Mouse (Mus musculus): ENCODE measurements around the gene Spata25. TPM values are rescaled to one million over a fixed set of nuclear protein-coding genes. Genes with fewer than 3 reads are reported as not detected.
A peak's percentile ranks its signal among the peaks of the same experiment; 100 is the strongest.
"Not testable (repeated sequence)": the region's sequence is repeated elsewhere in the genome, so short reads cannot be mapped to it uniquely, and the experiment has no call there.

Gene Spata25
- polyA plus RNA-seq, 1 experiment from 2014 or later, result not detected

- ATAC-seq (ENCODE audit: insufficient number of reproducible peaks, low FRiP score, low TSS enrichment, low read depth), result peak; percentile 53; the same call in 1 of the 2 replicates
- Histone ChIP-seq H3K4me3 (no peak overlapping the region), H3K36me3 (no peaks in the 10 kb centered on the region), H3K9me3 (no peaks in the 10 kb centered on the region), H3K27me3 (peaks cover 22% of the 10 kb centered on the region), H3K4me2 (no peak overlapping the region), H3K4me1 (peaks cover 22% of the 10 kb centered on the region), H3K27ac (peak overlapping the region; percentile 8; the same call in 1 of the 2 replicates), H3K9ac (no peak overlapping the region)
- WGBS, result 28% methylated on average over 9 of the region's 9 CpGs
Measured at GRCm38 (mm10) chr2:164862179-164862861, 34.0 kb upstream of the Spata25 start.

- Histone ChIP-seq H3K27me3 (peaks cover 34% of the 10 kb centered on the region), H3K27ac (no peak overlapping the region), H3K9ac (no peak overlapping the region), H3K4me2 (no peak overlapping the region), H3K4me1 (peaks cover 35% of the 10 kb centered on the region), H3K36me3 (no peaks in the 10 kb centered on the region), H3K9me3 (no peaks in the 10 kb centered on the region), H3K4me3 (no peak overlapping the region)
- WGBS, result 64% methylated on average over 4 of the region's 4 CpGs
- no peak for ATAC-seq (ENCODE audit: insufficient number of reproducible peaks, low FRiP score, low TSS enrichment, low read depth)
Measured at GRCm38 (mm10) chr2:164861094-164861493, 32.8 kb upstream of the Spata25 start.

GRCm38 (mm10) chr2:164859640-164860432, 31.5 kb upstream of the Spata25 start:
- no peak overlapping the region for H3K9ac ChIP-seq
- H3K9me3 ChIP-seq, result no peaks in the 10 kb centered on the region
- no peak overlapping the region for H3K27ac ChIP-seq
- H3K36me3 ChIP-seq, result no peaks in the 10 kb centered on the region
- no peak overlapping the region for H3K4me2 ChIP-seq
- 55% methylated on average over 9 of the region's 9 CpGs for WGBS
- no peak for ATAC-seq (ENCODE audit: insufficient number of reproducible peaks, low FRiP score, low TSS enrichment, low read depth)
- H3K4me1 ChIP-seq, result peaks cover 35% of the 10 kb centered on the region
- peaks cover 45% of the 10 kb centered on the region for H3K27me3 ChIP-seq
- no peak overlapping the region for H3K4me3 ChIP-seq

- 34% methylated on average over 2 of the region's 2 CpGs for WGBS
- H3K4me2 ChIP-seq, result no peak overlapping the region
- H3K9ac ChIP-seq, result no peak overlapping the region
- H3K27ac ChIP-seq, result no peak overlapping the region
- peaks cover 35% of the 10 kb centered on the region for H3K4me1 ChIP-seq
- H3K36me3 ChIP-seq, result no peaks in the 10 kb centered on the region
- no peak for ATAC-seq (ENCODE audit: insufficient number of reproducible peaks, low FRiP score, low TSS enrichment, low read depth)
- no peaks in the 10 kb centered on the region for H3K9me3 ChIP-seq
- H3K4me3 ChIP-seq, result no peak overlapping the region
- peaks cover 50% of the 10 kb centered on the region for H3K27me3 ChIP-seq
Measured at GRCm38 (mm10) chr2:164859155-164859554, 30.8 kb upstream of the Spata25 start.

GRCm38 (mm10) chr2:164857842-164858553, 29.7 kb upstream of the Spata25 start:
- Histone ChIP-seq H3K4me3 (peak overlapping the region; percentile 52), H3K9ac (peak overlapping the region; percentile 37), H3K27me3 (peaks cover 53% of the 10 kb centered on the region), H3K27ac (peak overlapping the region; percentile 43; the same call in 1 of the 2 replicates), H3K36me3 (no peaks in the 10 kb centered on the region), H3K4me2 (peak overlapping the region; percentile 98), H3K9me3 (no peaks in the 10 kb centered on the region), H3K4me1 (peaks cover 35% of the 10 kb centered on the region)
- ATAC-seq (ENCODE audit: insufficient number of reproducible peaks, low FRiP score, low TSS enrichment, low read depth), result no peak
- 4% methylated on average over 19 of the region's 19 CpGs for WGBS

GRCm38 (mm10) chr2:164857101-164857821, 28.9 kb upstream of the Spata25 start, which contains the start of gene Pltp:
Gene Pltp, minus strand, starts transcription at chr2:164857711.
- Histone ChIP-seq H3K36me3 (no peaks in the 10 kb centered on the region), H3K9ac (peak within 1 kb of the TSS; percentile 37), H3K4me1 (peaks cover 31% of the 10 kb centered on the region), H3K27me3 (peaks cover 53% of the 10 kb centered on the region), H3K4me3 (peak within 1 kb of the TSS; percentile 52), H3K4me2 (peak within 1 kb of the TSS; percentile 98), H3K9me3 (no peaks in the 10 kb centered on the region), H3K27ac (peak within 1 kb of the TSS; percentile 43)
- ATAC-seq (ENCODE audit: insufficient number of reproducible peaks, low FRiP score, low TSS enrichment, low read depth), result peak; percentile 46; the same call in 1 of the 2 replicates
- WGBS, result under 1% methylated on average over 47 of the region's 47 CpGs

- Histone ChIP-seq H3K9me3 (no peaks in the 10 kb centered on the region), H3K27me3 (peaks cover 53% of the 10 kb centered on the region), H3K9ac (peak overlapping the region; percentile 20; the same call in 1 of the 2 replicates), H3K4me1 (peaks cover 23% of the 10 kb centered on the region), H3K36me3 (no peaks in the 10 kb centered on the region), H3K4me2 (peak overlapping the region; percentile 98), H3K27ac (peak overlapping the region; percentile 43), H3K4me3 (peak overlapping the region; percentile 52)
- WGBS, result 1% methylated on average over 42 of the region's 42 CpGs
- ATAC-seq (ENCODE audit: insufficient number of reproducible peaks, low FRiP score, low TSS enrichment, low read depth), result peak; percentile 36; the same call in 1 of the 2 replicates
Measured at GRCm38 (mm10) chr2:164856309-164857100, 28.2 kb upstream of the Spata25 start.

GRCm38 (mm10) chr2:164855572-164855971, 27.2 kb upstream of the Spata25 start:
- 76% methylated on average over 5 of the region's 5 CpGs for WGBS
- H3K27me3 ChIP-seq, result peaks cover 53% of the 10 kb centered on the region
- peaks cover 22% of the 10 kb centered on the region for H3K4me1 ChIP-seq
- H3K4me2 ChIP-seq; H3K4me3 ChIP-seq; H3K36me3 ChIP-seq; H3K9me3 ChIP-seq; H3K27ac ChIP-seq; ATAC-seq (ENCODE audit: insufficient number of reproducible peaks, low FRiP score, low TSS enrichment, low read depth); H3K9ac ChIP-seq: not testable (repeated sequence)

GRCm38 (mm10) chr2:164850061-164850460, 21.7 kb upstream of the Spata25 start:
- Histone ChIP-seq H3K4me1 (no peaks in the 10 kb centered on the region), H3K4me2 (no peak overlapping the region), H3K9ac (no peak overlapping the region), H3K36me3 (0 out of 2 replicates have a peak, but pooled peaks cover 10% of the 10 kb centered on the region), H3K27ac (no peak overlapping the region), H3K27me3 (peaks cover 11% of the 10 kb centered on the region), H3K9me3 (no peaks in the 10 kb centered on the region), H3K4me3 (no peak overlapping the region)
- WGBS, result 83% methylated on average over 8 of the region's 8 CpGs
- ATAC-seq (ENCODE audit: insufficient number of reproducible peaks, low FRiP score, low TSS enrichment, low read depth), result no peak

- ATAC-seq (ENCODE audit: insufficient number of reproducible peaks, low FRiP score, low TSS enrichment, low read depth), result no peak
- Histone ChIP-seq H3K27ac (no peak overlapping the region), H3K4me1 (no peaks in the 10 kb centered on the region), H3K36me3 (0 out of 2 replicates have a peak, but pooled peaks cover 10% of the 10 kb centered on the region), H3K27me3 (no peaks in the 10 kb centered on the region), H3K9me3 (no peaks in the 10 kb centered on the region), H3K4me2 (no peak overlapping the region), H3K4me3 (no peak overlapping the region), H3K9ac (no peak overlapping the region)
- WGBS, result 59% methylated on average over 3 of the region's 3 CpGs
Measured at GRCm38 (mm10) chr2:164845782-164846181, 17.4 kb upstream of the Spata25 start.

All from limb, embryonic 15.5 days (tissue).